Mouse (Mus musculus) layer of hippocampus, adult 18-20 months (tissue): ENCODE measurements around the gene Adgrf5. TPM values are rescaled to one million over a fixed set of nuclear protein-coding genes. Genes with fewer than 3 reads are reported as not detected.

Experiments
- DNase-seq, 2 experiments: peaks; one replicate each; pipeline ENCODE4 v3.0.0; 2022; ENCODE audit warnings: low spot score in 2 of 2
- long read RNA-seq: library from polyadenylated mRNA; stranded (forward); transcript quantifications from one replicate; pipeline ENCODE4 v2.0.0, GENCODE M21; 2021
- total RNA-seq, 2 experiments: library from RNA; stranded (reverse); gene quantifications; 2 replicates each; pipeline ENCODE4 v1.2.3; 2021

Gene Adgrf5
- total RNA-seq, result 10 to 100 TPM; 28.4 to 28.7 TPM
- long read RNA-seq, partial matches to known transcripts, result 0 of 3 reads
- long read RNA-seq, other reads (novel, unspliced or antisense), result 3 of 3 reads

- DNase-seq, result no peak
Measured at GRCm38 (mm10) chr17:43359826-43360619, at the start of gene Adgrf5. TSS of gene Adgrf5 (plus strand) at chr17:43360451.

- DNase-seq, result no peak
Measured at GRCm38 (mm10) chr17:43325986-43326671, 34.1 kb upstream of the Adgrf5 start.

- DNase-seq, result no peak
Measured at GRCm38 (mm10) chr17:43326726-43327700, 33.2 kb upstream of the Adgrf5 start.

GRCm38 (mm10) chr17:43327810-43328209 lies 32.4 kb upstream of the Adgrf5 start:
- DNase-seq, result no peak

- no peak for DNase-seq
Measured at GRCm38 (mm10) chr17:43329216-43329615, 31.0 kb upstream of the Adgrf5 start.

- DNase-seq, result no peak
Measured at GRCm38 (mm10) chr17:43329761-43330183, 30.5 kb upstream of the Adgrf5 start.

- DNase-seq, result no peak
Measured at GRCm38 (mm10) chr17:43332686-43333085, 27.6 kb upstream of the Adgrf5 start.

GRCm38 (mm10) chr17:43334074-43334473 lies 26.2 kb upstream of the Adgrf5 start:
- no peak for DNase-seq

- DNase-seq, result no peak
Measured at GRCm38 (mm10) chr17:43337643-43338042, 22.6 kb upstream of the Adgrf5 start.

GRCm38 (mm10) chr17:43338279-43338678 lies 22.0 kb upstream of the Adgrf5 start:
- DNase-seq, result no peak

GRCm38 (mm10) chr17:43346499-43346898 lies 13.8 kb upstream of the Adgrf5 start:
- DNase-seq, result peak in 1 of 2 experiments; percentile 56

- no peak for DNase-seq
Measured at GRCm38 (mm10) chr17:43357902-43358539, 2.2 kb upstream of the Adgrf5 start.

- no peak for DNase-seq
Measured at GRCm38 (mm10) chr17:43361021-43361420, 770 bp downstream of the Adgrf5 start.

- no peak for DNase-seq
Measured at GRCm38 (mm10) chr17:43362362-43362761, 2.1 kb downstream of the Adgrf5 start.

GRCm38 (mm10) chr17:43362881-43363280 lies 2.6 kb downstream of the Adgrf5 start:
- no peak for DNase-seq

GRCm38 (mm10) chr17:43363921-43364320 lies 3.7 kb downstream of the Adgrf5 start:
- no peak for DNase-seq

GRCm38 (mm10) chr17:43365297-43365696 lies 5.0 kb downstream of the Adgrf5 start:
- DNase-seq, result no peak

- DNase-seq, result no peak
Measured at GRCm38 (mm10) chr17:43366486-43366885, 6.2 kb downstream of the Adgrf5 start.

GRCm38 (mm10) chr17:43368171-43368576 lies 7.9 kb downstream of the Adgrf5 start:
- DNase-seq, result no peak

- DNase-seq, result no peak
Measured at GRCm38 (mm10) chr17:43372604-43373003, 12.4 kb downstream of the Adgrf5 start.

GRCm38 (mm10) chr17:43374020-43374419 lies 13.8 kb downstream of the Adgrf5 start:
- DNase-seq, result no peak
